Mouse (Mus musculus) CH12.LX (cell line): ENCODE data around the gene Slc31a1. TPM values are rescaled to one million over a fixed set of nuclear protein-coding genes. Genes with fewer than 3 reads are reported as not detected.

ENCODE experiments used
- DNase-seq: peaks from one replicate; pipeline ENCODE4 v3.0.0-alpha.2; 2013; ENCODE audit errors: extremely low read depth
- H3K27ac ChIP-seq: 2 replicates; pipeline ENCODE4 v1.5.1; 2012; ENCODE audit warnings: low read depth, mild to moderate bottlenecking, control low read depth, moderate library complexity; ENCODE audit not compliant: insufficient read depth
- H3K27me3 ChIP-seq: replicated peaks from 2 replicates; pipeline ENCODE3; 2012; ENCODE audit warnings: inconsistent platforms
- H3K36me3 ChIP-seq, 2 experiments: replicated peaks in 1 of 2; 2 replicates each; pipeline versions ENCODE3 to v1.6.1; 2012; ENCODE audit warnings: inconsistent platforms in 1 of 2, low read length in 1 of 2, mild to moderate bottlenecking in 1 of 2, mixed read lengths in 1 of 2, moderate library complexity in 1 of 2; ENCODE audit not compliant: control insufficient read depth in 1 of 2, insufficient read depth in 1 of 2
- H3K4me1 ChIP-seq, 2 experiments: 2 replicates each; pipeline ENCODE4 v1.6.1; 2012; ENCODE audit warnings: inconsistent platforms in 1 of 2, moderate library complexity in 1 of 2; ENCODE audit not compliant: insufficient read depth in 2 of 2, control insufficient read depth in 1 of 2
- H3K4me2 ChIP-seq: 2 replicates; pipeline ENCODE4 v1.6.1; 2012; ENCODE audit warnings: low read depth, mild to moderate bottlenecking, control low read depth; ENCODE audit not compliant: poor library complexity, insufficient read depth, severe bottlenecking
- H3K4me3 ChIP-seq, 3 experiments: fragments of 150-350 bp in 1 of 3; sonication (generic) in 1 of 3; replicated peaks in 1 of 3; 2 replicates each; pipeline versions ENCODE3 to v1.5.1; 2011 to 2012; ENCODE audit warnings: low read depth in 2 of 3, low read length in 2 of 3, mild to moderate bottlenecking in 2 of 3, moderate library complexity in 2 of 3, control low read depth in 1 of 3, improper control_type of control experiment in 1 of 3, inconsistent platforms in 1 of 3, mixed read lengths in 1 of 3; ENCODE audit not compliant: poor library complexity in 1 of 3
- H3K79me2 ChIP-seq: replicated peaks from 2 replicates; pipeline ENCODE4 v1.6.1; 2012; ENCODE audit warnings: mild to moderate bottlenecking, moderate library complexity; ENCODE audit not compliant: control insufficient read depth, poor library complexity, insufficient read depth, severe bottlenecking; ENCODE audit errors: extremely low read depth
- H3K9ac ChIP-seq: 2 replicates; pipeline ENCODE4 v1.6.1; 2012; ENCODE audit warnings: low read depth, mild to moderate bottlenecking, control low read depth, moderate library complexity; ENCODE audit not compliant: insufficient read depth
- H3K9me3 ChIP-seq: replicated peaks from 2 replicates; pipeline ENCODE3; 2012; ENCODE audit warnings: low read length, inconsistent platforms, mixed read lengths
- BHLHE40 ChIP-seq: IDR thresholded peaks from 2 replicates; pipeline ENCODE4 v1.6.1; 2011; ENCODE audit warnings: mild to moderate bottlenecking, low read depth, low read length, improper control_type of control experiment
- CHD1 ChIP-seq: IDR thresholded peaks from 2 replicates; pipeline ENCODE4 v1.6.1; 2012; ENCODE audit warnings: low read depth, low read length, improper control_type of control experiment, inconsistent platforms
- E2F4 ChIP-seq: IDR thresholded peaks from 2 replicates; pipeline ENCODE4 v1.6.1; 2011; ENCODE audit warnings: low read depth, low read length, improper control_type of control experiment; ENCODE audit not compliant: insufficient replicate concordance
- EP300 ChIP-seq: IDR thresholded peaks from 2 replicates; pipeline ENCODE4 v1.6.1; 2011; ENCODE audit warnings: low read length, improper control_type of control experiment
- GABPA ChIP-seq: IDR thresholded peaks from 2 replicates; pipeline ENCODE4 v1.6.1; 2012; ENCODE audit warnings: low read depth, low read length, improper control_type of control experiment, inconsistent platforms; ENCODE audit not compliant: insufficient replicate concordance
- IRF4 ChIP-seq: IDR thresholded peaks from 2 replicates; pipeline ENCODE4 v1.6.1; 2014; ENCODE audit warnings: low read depth, mild to moderate bottlenecking, inconsistent platforms, low read length, improper control_type of control experiment
- JUN ChIP-seq: IDR thresholded peaks from 2 replicates; pipeline ENCODE4 v1.6.1; 2011; ENCODE audit warnings: low read depth, mild to moderate bottlenecking, low read length, improper control_type of control experiment, moderate library complexity; ENCODE audit not compliant: insufficient read depth
- JUND ChIP-seq: conservative IDR thresholded peaks from 2 replicates; pipeline ENCODE4 v1.6.1; 2011; ENCODE audit warnings: low read depth, low read length, improper control_type of control experiment
- KAT2A ChIP-seq: IDR thresholded peaks from 2 replicates; pipeline ENCODE4 v1.6.1; 2012; ENCODE audit warnings: low read length, improper control_type of control experiment, inconsistent platforms; ENCODE audit not compliant: insufficient replicate concordance
- MAFK ChIP-seq: IDR thresholded peaks from 2 replicates; pipeline ENCODE4 v1.6.1; 2011; ENCODE audit warnings: low read length, improper control_type of control experiment; ENCODE audit not compliant: insufficient replicate concordance
- MAZ ChIP-seq: IDR thresholded peaks from 2 replicates; pipeline ENCODE4 v1.6.1; 2012; ENCODE audit warnings: low read depth, mild to moderate bottlenecking, inconsistent platforms, low read length, improper control_type of control experiment, moderate library complexity
- NELFE ChIP-seq: IDR thresholded peaks from 2 replicates; pipeline ENCODE4 v1.6.1; 2011; ENCODE audit warnings: low read depth, low read length, improper control_type of control experiment
- PAX5 ChIP-seq: IDR thresholded peaks from 2 replicates; pipeline ENCODE4 v1.6.1; 2012; ENCODE audit warnings: low read length, inconsistent platforms, mixed read lengths
- POLR2A ChIP-seq: IDR thresholded peaks from 2 replicates; pipeline ENCODE4 v1.6.1; 2011; ENCODE audit warnings: low read depth, mild to moderate bottlenecking, improper control_type of control experiment, low read length
- POLR2AphosphoS2 ChIP-seq: IDR thresholded peaks from 2 replicates; pipeline ENCODE4 v1.6.1; 2011; ENCODE audit warnings: low read depth, low read length, improper control_type of control experiment
- RCOR1 ChIP-seq: conservative IDR thresholded peaks from 2 replicates; pipeline ENCODE4 v1.6.1; 2012; ENCODE audit warnings: low read depth, mild to moderate bottlenecking, inconsistent platforms, low read length, improper control_type of control experiment
- SIN3A ChIP-seq: IDR thresholded peaks from 2 replicates; pipeline ENCODE4 v1.6.1; 2012; ENCODE audit warnings: low read length, improper control_type of control experiment, inconsistent platforms
- SMC3 ChIP-seq: IDR thresholded peaks from 2 replicates; pipeline ENCODE4 v1.6.1; 2011; ENCODE audit warnings: low read depth, low read length, improper control_type of control experiment
- UBTF ChIP-seq: IDR thresholded peaks from 2 replicates; pipeline ENCODE4 v1.6.1; 2012; ENCODE audit warnings: low read depth, mild to moderate bottlenecking, inconsistent platforms, low read length, improper control_type of control experiment, moderate library complexity
- dilution Hi-C: fragments of 300-500 bp; cut with MboI; formaldehyde crosslinking; loops from 2 replicates; pipeline ENCODE4 v1.14.3; 2020; ENCODE audit warnings: low sequenced_read_pairs; ENCODE audit not compliant: extremely low pct_unique_long_range_greater_than_20kb, extremely low pct_ligation_motif_present
- in situ Hi-C: fragments of 300-500 bp; cut with MboI; formaldehyde crosslinking; loops from 3 replicates; pipeline ENCODE4 v1.14.3; 2019; ENCODE audit warnings: low sequenced_read_pairs, low pct_ligation_motif_present, low pct_unique_long_range_greater_than_20kb, mixed read lengths
- polyA plus RNA-seq: library from polyadenylated mRNA; unstranded; fragments of >175 nt; gene quantifications from 2 replicates; pipeline ENCODE4 v1.2.1, GENCODE M21; 2012; ENCODE audit warnings: low read depth; ENCODE audit not compliant: insufficient read length
- total RNA-seq, 2 experiments: library from RNA; depleted of rRNA; stranded (reverse); fragments of 300-350 nt in 1 of 2; fragments of >200 nt in 1 of 2; gene quantifications; 2 replicates each; pipeline ENCODE4 v1.2.3; 2012 to 2014

Slc31a1 gene
- total and polyA plus RNA-seq, 3 experiments = 14.0 to 32.5 (median 19.7) TPM

GRCm38 (mm10) chr4:62433939-62434870 is 73.7 kb downstream of the Slc31a1 start (continued):
- TF ChIP-seq BHLHE40 (peak; percentile 35; the same call in 1 of the 2 replicates), PAX5 (no peak), RCOR1 (0 out of 2 replicates have a peak, but pooled peaks have one; percentile 62), E2F4 (no peak), POLR2A (peak; percentile 57), IRF4 (peak; percentile 93), KAT2A (no peak), MAFK (peak; percentile 82), CHD1 (no peak), MAZ (no peak), JUN (peak; percentile 81), SMC3 (peak; percentile 5; the same call in 1 of the 2 replicates), POLR2AphosphoS2 (no peak), SIN3A (peak; percentile 51; the same call in 1 of the 2 replicates), GABPA (no peak)

- no peaks in the 10 kb centered on the region for H3K27me3 ChIP-seq
- dilution Hi-C loops = no loop called here
- peaks cover 8 to 49% of the 10 kb centered on the region in 2 experiments; a peak in 3 of 4 replicates for H3K4me1 ChIP-seq
- TF ChIP-seq E2F4 = no peak
- TF ChIP-seq PAX5 = no peak
- no peak for TF ChIP-seq POLR2AphosphoS2
- TF ChIP-seq MAZ = no peak
- no peak for TF ChIP-seq RCOR1
- no peak for TF ChIP-seq EP300
- TF ChIP-seq KAT2A = no peak
- TF ChIP-seq POLR2A = no peak
- TF ChIP-seq SMC3 = no peak
- TF ChIP-seq JUND = no peak
- TF ChIP-seq UBTF = no peak
- no peak for TF ChIP-seq NELFE
- peak within 1 kb of the TSS; percentile 1; the same call in 1 of the 2 replicates for H3K9ac ChIP-seq
- no peaks in the 10 kb centered on the region for H3K9me3 ChIP-seq
- H3K4me3 ChIP-seq = peak within 1 kb of the TSS; percentile 9 to 30 (median 26)
- H3K4me2 ChIP-seq = peak within 1 kb of the TSS; percentile 88
- H3K36me3 ChIP-seq = no peaks in the 10 kb centered on the region
- no peaks in the 10 kb centered on the region for H3K79me2 ChIP-seq
- DNase-seq = no peak
- peak within 1 kb of the TSS; percentile 85 for H3K27ac ChIP-seq
- in situ Hi-C loops = no loop called here
Measured at GRCm38 (mm10) chr4:62435081-62435480, 74.6 kb downstream of the Slc31a1 start, which contains the start of gene Rnf183. Gene Rnf183, minus strand, starts transcription at chr4:62435252.
